Mouse (Mus musculus) c-Kit-positive CD71-positive TER-119-positive erythroid progenitor cells, embryonic 14.5 days (primary cell): ENCODE results near the gene Notch2.

ENCODE experiments used
- DNase-seq: peaks from one replicate; pipeline ENCODE4 v3.0.0-alpha.2; 2013; ENCODE audit warnings: low spot score

Notch2 gene

GRCm38 (mm10) chr3:98052507-98053430, 39.4 kb downstream of the Notch2 start:
- no peak for DNase-seq

- DNase-seq = no peak
These were observed 40.5 kb downstream of the Notch2 start for GRCm38 (mm10) chr3:98053817-98054216.

GRCm38 (mm10) chr3:98054334-98055007, 41.1 kb downstream of the Notch2 start:
- no peak for DNase-seq

- DNase-seq = peak; percentile 56
These were observed 41.6 kb downstream of the Notch2 start for GRCm38 (mm10) chr3:98055008-98055345.

- DNase-seq = no peak
These were observed 42.7 kb downstream of the Notch2 start for GRCm38 (mm10) chr3:98055808-98056728.

GRCm38 (mm10) chr3:98056956-98057365, 43.6 kb downstream of the Notch2 start:
- DNase-seq = no peak

- no peak for DNase-seq
These were observed 45.7 kb downstream of the Notch2 start for GRCm38 (mm10) chr3:98059076-98059475.

GRCm38 (mm10) chr3:98060981-98061660, 47.8 kb downstream of the Notch2 start:
- no peak for DNase-seq

- no peak for DNase-seq
These were observed 48.5 kb downstream of the Notch2 start for GRCm38 (mm10) chr3:98061661-98062330.

GRCm38 (mm10) chr3:98062591-98063185, 49.4 kb downstream of the Notch2 start:
- DNase-seq = no peak

GRCm38 (mm10) chr3:98063186-98063771, 50.0 kb downstream of the Notch2 start:
- no peak for DNase-seq

GRCm38 (mm10) chr3:98063833-98064232, 50.5 kb downstream of the Notch2 start:
- no peak for DNase-seq

- no peak for DNase-seq
These were observed 51.7 kb downstream of the Notch2 start for GRCm38 (mm10) chr3:98065004-98065403.

- DNase-seq = no peak
These were observed 53.1 kb downstream of the Notch2 start for GRCm38 (mm10) chr3:98066434-98066833.

GRCm38 (mm10) chr3:98067413-98067812, 54.1 kb downstream of the Notch2 start:
- no peak for DNase-seq

GRCm38 (mm10) chr3:98067852-98068491, 54.6 kb downstream of the Notch2 start:
- no peak for DNase-seq

- no peak for DNase-seq
These were observed 55.8 kb downstream of the Notch2 start for GRCm38 (mm10) chr3:98069161-98069560.

GRCm38 (mm10) chr3:98069856-98070255, 56.5 kb downstream of the Notch2 start:
- DNase-seq = no peak

GRCm38 (mm10) chr3:98072570-98072969, 59.2 kb downstream of the Notch2 start:
- no peak for DNase-seq

- no peak for DNase-seq
These were observed 60.2 kb downstream of the Notch2 start for GRCm38 (mm10) chr3:98073545-98073944.
